Mouse (Mus musculus): ENCODE data around the gene Cab39l.

DNA sequence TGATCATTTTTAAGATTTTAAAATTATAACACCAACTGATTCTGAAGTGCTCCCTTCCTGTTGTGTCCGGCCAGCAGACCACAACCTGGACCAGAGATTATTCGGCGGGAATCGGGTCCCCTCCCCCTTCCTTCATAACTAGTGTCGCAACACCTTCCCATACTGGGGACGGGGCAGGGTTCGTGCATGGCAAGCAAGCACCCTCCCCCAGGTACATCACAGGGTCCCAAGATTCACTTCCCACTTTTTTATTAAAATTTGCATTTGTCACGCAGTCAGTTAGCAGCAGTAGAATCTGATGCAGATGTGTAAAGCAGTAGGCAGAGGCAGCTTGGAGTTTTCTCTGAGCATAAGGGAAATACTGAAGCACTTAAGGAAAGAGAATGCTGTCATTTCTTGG, 64.1 kb downstream of the Cab39l start:
- TF ChIP-seq POLR2A (IDR thresholded peaks at IDR 0.05; ENCODE audit: insufficient read depth, low read depth, low read length) (no peak), CTCF (IDR thresholded peaks at IDR 0.05) (no peak)

Measured in heart, adult 2 months (tissue).